Mouse (Mus musculus) kidney, adult 2 months (tissue): ENCODE results near the gene H1foo. TPM values are rescaled to one million over a fixed set of nuclear protein-coding genes. Genes with fewer than 3 reads are reported as not detected.
A peak's percentile ranks its signal among the peaks of the same experiment; 100 is the strongest.

Source experiments
- DNase-seq: peaks from one replicate; pipeline ENCODE4 v3.0.0; 2021
- H3K27ac ChIP-seq: fragments of 200-500 bp; 2 replicates; pipeline ENCODE4 v1.5.1; 2012; ENCODE audit warnings: low read depth, low read length, control low read depth, inconsistent platforms; ENCODE audit not compliant: insufficient read depth
- H3K27me3 ChIP-seq: fragments of 200-500 bp; replicated peaks from 2 replicates; pipeline ENCODE4 v1.6.1; 2012; ENCODE audit warnings: mild to moderate bottlenecking, moderate library complexity, low read length, inconsistent platforms; ENCODE audit not compliant: control insufficient read depth, insufficient read depth
- H3K36me3 ChIP-seq: fragments of 200-500 bp; 2 replicates; pipeline ENCODE4 v1.6.1; 2012; ENCODE audit warnings: mild to moderate bottlenecking, moderate library complexity, low read length, inconsistent platforms; ENCODE audit not compliant: control insufficient read depth, insufficient read depth
- H3K4me1 ChIP-seq: fragments of 200-500 bp; 2 replicates; pipeline ENCODE4 v1.6.1; 2011; ENCODE audit warnings: low read length; ENCODE audit not compliant: control insufficient read depth, insufficient read depth
- H3K4me3 ChIP-seq: fragments of 200-500 bp; 2 replicates; pipeline ENCODE4 v1.5.1; 2011; ENCODE audit warnings: mild to moderate bottlenecking, low read depth, low read length, control low read depth; ENCODE audit not compliant: insufficient read depth
- CTCF ChIP-seq: fragments of 200-500 bp; conservative IDR thresholded peaks from 2 replicates; pipeline ENCODE4 v1.5.1; 2011; ENCODE audit warnings: low read depth, mild to moderate bottlenecking, control low read depth, low read length, moderate library complexity, mixed read lengths; ENCODE audit not compliant: insufficient read depth, insufficient read length
- POLR2A ChIP-seq: fragments of 200-500 bp; IDR thresholded peaks from one replicate; pipeline ENCODE4 v1.6.1; 2011; ENCODE audit warnings: low read depth, low read length, control low read depth
- WGBS: fragments of 180-500 bp; shearing (Covaris S2); methylation state at CpG from one replicate; pipeline ENCODE4 v1.1.7; 2018; 5-methylcytosine and 5-hydroxymethylcytosine counted together
- polyA plus RNA-seq: library from polyadenylated mRNA; depleted of rRNA; stranded (reverse); fragments of >200 nt; gene quantifications from 2 replicates; pipeline ENCODE4 v1.2.3, GENCODE M21; 2012

The H1foo gene
- polyA plus RNA-seq, 1 experiment, result not detected

GRCm38 (mm10) chr6:115913482-115913881, 31.3 kb upstream of the H1foo start:
- H3K4me1 ChIP-seq, result no peaks in the 10 kb centered on the region
- TF ChIP-seq POLR2A (no peak), CTCF (no peak)
- no peaks in the 10 kb centered on the region for H3K27me3 ChIP-seq
- DNase-seq, result no peak
- no peak overlapping the region for H3K27ac ChIP-seq
- H3K36me3 ChIP-seq, result no peaks in the 10 kb centered on the region
- no peak overlapping the region for H3K4me3 ChIP-seq
- 87% methylated on average over 10 of the region's 10 CpGs for WGBS

- TF ChIP-seq CTCF, result no peak
- TF ChIP-seq POLR2A, result no peak
- no peak overlapping the region for H3K4me3 ChIP-seq
- DNase-seq, result no peak
- H3K27me3 ChIP-seq, result no peaks in the 10 kb centered on the region
- no peak overlapping the region for H3K27ac ChIP-seq
- 84% methylated on average over 15 of the region's 15 CpGs for WGBS
- H3K4me1 ChIP-seq, result no peaks in the 10 kb centered on the region
- H3K36me3 ChIP-seq, result no peaks in the 10 kb centered on the region
These were observed 30.1 kb upstream of the H1foo start for GRCm38 (mm10) chr6:115914511-115915202.

DNA sequence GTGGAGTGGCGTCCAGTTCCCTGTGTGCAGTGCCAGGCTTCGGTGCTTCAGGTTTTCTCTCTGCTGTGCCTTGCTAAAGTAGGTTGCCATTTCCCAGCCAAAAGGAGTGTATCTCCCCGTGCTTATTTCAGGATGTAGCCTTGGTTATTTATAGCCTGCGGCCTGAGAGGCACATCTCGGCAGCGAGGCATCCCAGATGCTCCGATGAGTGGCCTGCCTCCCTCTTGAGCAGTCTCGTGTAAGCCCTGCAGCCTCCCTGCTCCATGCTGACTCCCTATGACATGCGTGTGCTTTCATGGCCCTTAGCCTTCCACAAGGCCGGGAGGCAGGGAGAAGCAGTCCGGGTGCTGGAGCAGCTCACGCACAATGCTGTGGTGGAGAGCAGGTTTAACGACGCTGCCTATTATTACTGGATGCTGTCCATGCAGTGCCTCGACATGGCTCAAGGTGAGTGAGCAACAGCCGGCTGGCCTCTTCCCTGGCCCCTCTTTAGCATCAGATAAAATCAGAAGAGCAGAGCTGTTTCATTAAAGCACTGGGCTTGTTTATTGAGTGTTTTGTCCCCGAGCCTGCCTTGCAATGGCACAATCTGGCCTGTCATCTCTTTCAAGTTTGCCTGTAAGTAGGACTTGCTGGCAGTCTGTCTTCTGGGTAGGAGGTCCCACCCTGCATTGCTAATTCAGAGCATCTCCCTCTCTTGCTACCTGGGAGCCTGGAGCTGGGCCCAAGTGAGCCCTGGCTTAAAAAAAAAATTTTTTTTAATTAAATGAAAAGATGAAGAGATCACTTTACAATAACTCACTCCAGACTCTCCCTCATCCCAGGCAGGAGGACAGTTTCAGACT, 28.9 kb upstream of the H1foo start:
- H3K27ac ChIP-seq, result no peak overlapping the region
- no peaks in the 10 kb centered on the region for H3K27me3 ChIP-seq
- H3K4me1 ChIP-seq, result no peaks in the 10 kb centered on the region
- H3K4me3 ChIP-seq, result no peak overlapping the region
- TF ChIP-seq CTCF (no peak), POLR2A (no peak)
- WGBS, result 57% methylated on average over 17 of the region's 17 CpGs
- no peak for DNase-seq
- no peaks in the 10 kb centered on the region for H3K36me3 ChIP-seq

GRCm38 (mm10) chr6:115916611-115917010, 28.1 kb upstream of the H1foo start:
- 62% methylated on average over 5 of the region's 5 CpGs for WGBS
- no peak for DNase-seq
- no peak overlapping the region for H3K4me3 ChIP-seq

DNA sequence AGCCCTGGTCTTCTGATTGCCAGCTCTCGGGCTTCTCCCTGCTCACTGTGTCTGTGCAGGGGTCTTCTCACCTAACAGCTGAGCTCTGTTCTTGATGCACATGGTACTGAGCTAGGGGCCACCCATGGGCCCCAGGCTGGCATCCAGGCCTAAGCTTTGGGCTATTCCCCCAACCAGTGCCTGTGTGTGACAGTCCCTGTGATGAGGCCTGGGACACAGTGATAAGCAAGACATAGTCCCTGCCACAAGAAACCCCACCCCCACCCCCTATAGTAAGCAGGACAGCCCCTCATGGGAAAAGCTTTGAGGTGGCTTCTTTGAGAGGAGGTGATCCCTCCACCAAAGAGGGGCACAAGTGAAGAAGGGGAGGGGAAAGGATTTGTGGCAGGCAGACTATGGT, 26.1 kb upstream of the H1foo start:
- H3K27ac ChIP-seq, result no peak overlapping the region
- H3K36me3 ChIP-seq, result no peaks in the 10 kb centered on the region
- DNase-seq, result no peak
- no peaks in the 10 kb centered on the region for H3K4me1 ChIP-seq
- no peak overlapping the region for H3K4me3 ChIP-seq
- no peak for TF ChIP-seq POLR2A
- TF ChIP-seq CTCF, result no peak
- WGBS, result 100% methylated on average over 1 of the region's 1 CpGs
- no peaks in the 10 kb centered on the region for H3K27me3 ChIP-seq

More at GRCm38 (mm10) chr6:115916611-115917010, 28.1 kb upstream of the H1foo start:
- TF ChIP-seq CTCF (no peak), POLR2A (no peak)
- Histone ChIP-seq H3K27me3 (no peaks in the 10 kb centered on the region), H3K27ac (no peak overlapping the region), H3K4me1 (no peaks in the 10 kb centered on the region), H3K36me3 (no peaks in the 10 kb centered on the region)

DNA sequence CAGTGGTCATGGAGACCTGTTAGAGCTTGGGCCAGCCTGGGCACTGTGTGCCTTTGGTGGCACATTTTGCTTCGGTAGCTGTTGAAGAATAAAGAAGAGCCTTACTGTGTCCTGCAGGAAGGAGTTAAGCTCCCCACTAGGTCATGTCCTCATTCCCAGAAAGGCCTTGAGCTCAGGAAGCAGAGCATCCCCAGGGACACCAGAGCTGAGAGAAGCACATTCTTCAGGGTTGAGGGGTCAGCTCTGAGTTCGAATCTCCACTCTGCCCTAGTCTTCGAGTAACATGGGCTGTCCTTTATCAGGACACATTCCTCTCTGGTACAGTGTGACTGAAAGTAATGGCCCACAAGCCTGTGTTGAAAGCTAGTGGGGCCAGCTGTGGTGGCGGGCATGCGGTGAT, 24.9 kb upstream of the H1foo start:
- 77% methylated on average over 5 of the region's 5 CpGs for WGBS
- no peaks in the 10 kb centered on the region for H3K27me3 ChIP-seq
- DNase-seq, result peak; percentile 52
- H3K36me3 ChIP-seq, result no peaks in the 10 kb centered on the region
- H3K27ac ChIP-seq, result no peak overlapping the region
- H3K4me3 ChIP-seq, result no peak overlapping the region
- TF ChIP-seq POLR2A, result no peak
- TF ChIP-seq CTCF, result no peak
- H3K4me1 ChIP-seq, result no peaks in the 10 kb centered on the region

DNA sequence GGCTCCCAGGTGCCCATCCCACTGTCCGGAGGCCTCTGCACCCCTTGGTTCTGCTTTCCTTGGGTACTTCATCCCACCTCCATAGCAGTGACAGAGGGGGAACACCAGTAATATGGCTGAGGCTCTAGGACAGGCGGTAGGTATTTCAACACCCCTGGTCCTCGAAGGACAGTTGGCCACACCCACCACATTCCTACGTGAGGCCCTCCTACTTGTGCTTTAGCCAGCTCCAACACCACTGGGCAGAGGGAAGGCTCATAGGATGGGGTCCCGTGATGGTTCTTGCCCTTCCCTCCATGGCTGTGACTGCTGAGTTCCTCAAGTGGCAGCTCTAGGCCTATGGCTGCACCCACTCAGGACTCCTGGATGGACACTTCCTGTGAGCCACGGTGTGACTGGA, 19.9 kb upstream of the H1foo start:
- no peak for DNase-seq
- H3K27ac ChIP-seq, result no peak overlapping the region
- TF ChIP-seq CTCF (no peak), POLR2A (no peak)
- no peak overlapping the region for H3K4me3 ChIP-seq
- H3K27me3 ChIP-seq, result no peaks in the 10 kb centered on the region
- no peaks in the 10 kb centered on the region for H3K4me1 ChIP-seq
- WGBS, result 47% methylated on average over 6 of the region's 6 CpGs
- no peaks in the 10 kb centered on the region for H3K36me3 ChIP-seq
